Mouse (Mus musculus): Measurements from ENCODE around the gene Chka.
A peak's percentile ranks its signal among the peaks of the same experiment; 100 is the strongest.

Gene Chka

DNA sequence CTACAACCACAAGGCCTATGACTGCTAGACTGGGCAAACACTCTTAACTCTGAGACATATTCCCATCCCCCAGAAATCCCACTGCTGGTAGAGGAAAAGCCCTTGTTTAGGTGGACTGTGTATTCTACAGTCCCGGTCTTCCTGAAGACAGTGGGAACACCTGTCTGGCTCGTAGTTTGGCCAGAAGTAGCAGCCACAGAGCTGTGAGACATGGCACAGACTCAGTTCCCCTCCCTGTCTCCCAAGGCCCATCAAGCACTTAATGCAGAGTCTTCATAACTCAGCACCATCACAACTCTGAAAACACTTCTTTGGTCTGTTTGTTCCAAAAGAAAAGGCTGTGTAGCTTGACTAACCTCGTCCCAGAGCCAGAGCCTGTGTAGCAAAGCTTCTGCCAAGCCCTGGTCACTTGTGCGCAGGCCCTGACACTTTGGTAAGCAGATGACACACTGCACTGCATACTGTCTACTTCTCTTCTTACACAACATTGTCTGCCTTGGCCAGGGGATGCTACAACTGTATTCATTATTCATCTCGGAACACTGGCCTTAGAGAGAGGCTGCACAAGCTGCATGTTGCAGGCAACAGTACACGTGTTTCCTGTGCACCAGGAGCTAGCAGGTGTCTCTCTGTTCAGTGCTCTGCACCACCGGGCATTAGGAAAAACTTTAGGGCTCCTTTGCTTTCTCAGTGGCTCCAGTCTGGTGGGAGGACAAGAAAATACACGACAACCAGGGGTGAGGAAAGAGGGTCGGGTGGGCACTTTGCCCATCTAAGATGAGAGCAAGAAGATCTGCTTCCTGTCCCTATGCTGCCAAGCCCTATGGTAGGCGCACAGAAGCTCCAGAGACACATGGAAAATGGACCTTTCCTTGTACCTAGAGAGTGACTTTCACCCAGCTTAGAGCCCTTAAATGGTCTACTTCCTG, 4.6 kb upstream of the Chka start:
- no peak for DNase-seq (ENCODE audit: low spot score)

DNA sequence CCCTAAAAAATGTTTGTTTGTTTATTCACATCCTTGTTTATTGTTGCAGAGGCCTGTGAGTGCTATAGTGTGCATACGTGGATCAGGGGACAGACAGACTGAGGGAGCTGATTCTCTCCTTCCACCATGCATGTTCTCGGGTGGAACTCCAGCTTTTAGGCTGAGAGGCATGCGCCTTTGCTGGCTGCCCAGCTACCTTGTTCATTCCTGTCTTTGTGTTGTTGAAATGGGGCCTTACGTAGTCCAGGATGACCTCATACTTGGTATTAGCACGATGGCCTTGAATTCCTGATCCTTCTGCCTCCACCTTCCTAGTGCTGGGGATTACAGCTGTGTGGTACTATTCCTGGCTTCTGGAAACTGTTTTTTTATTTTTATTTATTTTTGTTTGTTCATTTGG, 3.9 kb upstream of the Chka start:
- DNase-seq (ENCODE audit: low spot score), result no peak

DNA sequence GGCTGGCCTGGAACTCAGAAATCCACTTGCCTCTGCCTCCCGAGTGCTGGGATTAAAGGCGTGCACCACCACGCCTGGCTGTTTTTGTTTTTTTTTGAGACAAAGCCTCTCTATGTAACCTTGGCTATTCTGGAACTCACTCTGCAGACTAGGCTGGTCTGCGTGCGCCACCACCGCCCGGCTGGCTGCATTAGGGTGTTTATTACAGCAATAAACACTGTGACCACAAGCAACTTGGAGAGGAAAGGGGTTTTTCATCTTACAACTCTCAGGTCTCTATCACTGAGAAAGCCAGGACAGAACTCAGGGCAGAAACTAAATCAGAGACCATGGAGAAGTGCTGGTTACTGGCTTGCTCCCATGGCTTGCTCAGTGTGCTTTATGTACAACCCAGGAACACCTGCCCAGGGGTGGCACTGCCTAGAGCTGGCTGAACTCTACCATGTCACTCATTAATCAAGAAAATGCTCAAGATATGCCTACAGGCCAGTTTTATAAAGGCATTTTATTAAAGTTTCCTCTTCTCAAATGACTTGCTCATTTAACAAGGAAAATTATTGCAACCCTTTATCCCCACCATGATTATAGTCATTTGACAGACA, 3.3 kb upstream of the Chka start:
- no peak for DNase-seq (ENCODE audit: low spot score)

DNA sequence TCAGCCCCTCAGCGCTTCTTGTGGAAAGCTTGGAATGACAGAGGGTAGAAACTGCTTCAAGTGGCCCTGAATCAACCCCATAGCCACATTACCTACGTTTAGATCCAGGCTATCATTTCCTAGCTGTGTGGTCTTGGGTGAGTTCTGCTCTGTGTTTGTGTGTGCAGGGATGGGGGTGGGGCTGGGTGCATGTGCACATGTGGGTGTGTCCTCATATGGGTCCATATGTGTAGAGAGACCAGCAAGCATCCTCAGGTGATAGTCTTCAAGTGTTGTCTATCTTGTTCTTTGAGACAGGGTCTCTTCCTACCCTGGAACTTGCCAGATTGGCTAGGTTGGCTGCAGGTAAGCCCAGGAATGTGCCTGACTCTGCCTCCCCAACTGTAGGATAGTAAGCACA, 2.3 kb upstream of the Chka start:
- no peak for DNase-seq (ENCODE audit: low spot score)

DNA sequence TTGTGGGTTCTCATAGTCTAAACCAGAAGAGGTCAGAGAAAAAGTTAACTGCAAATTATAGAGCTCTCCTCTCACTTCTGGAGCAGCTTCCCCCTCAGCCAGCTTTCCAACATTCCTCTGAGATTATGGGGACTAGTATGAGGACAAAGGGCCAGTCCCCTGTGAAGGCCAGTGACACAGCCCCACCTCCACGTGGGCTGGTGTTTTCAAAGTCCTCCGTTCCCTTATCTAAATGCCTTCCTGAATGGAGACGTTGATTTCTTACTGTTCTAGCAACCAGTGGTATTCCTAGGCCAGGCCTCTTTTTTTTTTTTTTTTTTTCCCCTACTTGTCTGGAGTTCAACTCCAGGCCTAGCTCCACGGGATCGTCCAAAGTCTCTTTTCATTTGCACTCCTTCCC, 1.5 kb upstream of the Chka start:
- no peak for DNase-seq (ENCODE audit: low spot score)

DNA sequence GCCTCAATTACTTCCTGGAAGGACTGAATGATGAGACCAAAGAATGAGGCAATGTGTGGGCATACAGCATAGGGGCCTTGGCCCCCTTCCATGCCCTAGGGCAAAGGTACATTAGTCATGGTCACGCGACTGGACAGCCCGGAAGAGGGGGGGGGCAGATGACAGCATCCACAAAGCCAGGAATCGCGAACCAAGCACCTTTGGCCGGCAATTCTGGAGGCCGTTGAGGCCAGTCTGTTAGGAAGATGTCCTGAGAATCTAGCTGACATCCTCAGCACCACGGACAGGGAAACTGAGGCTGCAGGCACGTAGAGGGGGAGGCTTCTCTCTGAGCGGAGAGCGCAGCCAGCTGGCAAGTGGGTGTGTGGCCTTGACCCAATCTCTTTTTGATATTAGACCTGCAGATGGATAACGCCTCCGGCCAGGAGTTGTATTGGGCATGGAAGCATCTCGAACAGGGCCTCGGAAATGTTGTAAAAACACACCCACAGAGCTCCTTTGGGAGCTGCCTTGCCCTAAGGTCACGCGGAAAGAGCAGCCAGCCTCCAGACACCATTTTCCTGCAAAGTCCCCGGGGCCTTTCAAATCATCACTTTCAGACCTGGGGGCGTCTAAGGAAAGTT, 615 bp upstream of the Chka start:
- peak; percentile 31 for DNase-seq (ENCODE audit: low spot score)

DNA sequence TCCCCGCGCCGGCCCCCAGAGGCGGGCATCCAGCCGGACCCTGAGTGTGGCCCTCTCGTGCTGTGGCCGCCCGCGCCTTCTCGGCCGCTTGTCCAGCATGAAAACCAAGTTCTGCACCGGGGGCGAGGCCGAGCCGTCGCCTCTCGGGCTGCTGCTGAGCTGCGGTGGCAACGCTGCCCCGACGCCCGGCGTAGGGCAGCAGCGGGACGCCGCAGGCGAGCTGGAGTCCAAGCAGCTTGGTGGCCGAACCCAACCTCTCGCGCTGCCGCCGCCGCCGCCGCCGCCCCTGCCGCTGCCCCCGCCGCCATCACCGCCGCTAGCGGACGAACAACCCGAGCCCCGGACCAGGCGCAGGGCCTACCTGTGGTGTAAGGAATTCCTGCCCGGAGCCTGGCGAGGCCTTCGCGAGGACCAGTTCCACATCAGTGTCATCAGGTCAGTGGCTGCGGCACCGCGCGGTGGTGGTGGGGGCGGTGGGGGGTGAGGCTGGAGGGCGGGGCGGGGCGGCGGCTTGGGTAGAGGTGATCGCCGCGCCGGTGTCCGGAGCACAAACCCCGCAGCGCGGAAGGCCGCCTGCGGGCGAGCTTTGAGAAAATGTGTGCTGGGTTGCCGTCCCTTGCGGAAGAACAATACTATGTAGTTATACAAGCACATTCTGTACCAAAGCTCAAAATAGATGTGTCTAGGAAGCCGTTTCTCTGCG, 557 bp downstream of the Chka start:
- DNase-seq (ENCODE audit: low spot score), result peak; percentile 14

DNA sequence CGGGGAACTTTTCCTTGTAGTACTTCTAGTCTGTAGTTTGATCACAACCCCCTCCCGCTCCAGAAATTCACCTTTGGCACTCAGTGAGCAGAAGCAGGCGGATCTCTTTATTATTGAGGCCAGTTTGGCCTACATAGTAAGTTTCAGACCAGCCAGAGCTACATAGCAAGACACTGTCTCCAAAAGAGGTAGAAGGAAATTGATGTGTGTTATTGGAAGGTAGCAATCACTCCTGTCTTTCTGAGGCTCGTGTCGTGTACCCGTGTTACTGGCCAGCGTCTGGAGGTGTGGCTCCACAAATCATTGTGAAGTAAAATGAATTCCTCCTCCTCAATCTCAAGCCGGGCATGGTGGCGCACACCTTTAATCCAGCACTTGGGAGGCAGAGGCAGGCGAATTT, 1.5 kb downstream of the Chka start:
- DNase-seq (ENCODE audit: low spot score), result no peak

DNA sequence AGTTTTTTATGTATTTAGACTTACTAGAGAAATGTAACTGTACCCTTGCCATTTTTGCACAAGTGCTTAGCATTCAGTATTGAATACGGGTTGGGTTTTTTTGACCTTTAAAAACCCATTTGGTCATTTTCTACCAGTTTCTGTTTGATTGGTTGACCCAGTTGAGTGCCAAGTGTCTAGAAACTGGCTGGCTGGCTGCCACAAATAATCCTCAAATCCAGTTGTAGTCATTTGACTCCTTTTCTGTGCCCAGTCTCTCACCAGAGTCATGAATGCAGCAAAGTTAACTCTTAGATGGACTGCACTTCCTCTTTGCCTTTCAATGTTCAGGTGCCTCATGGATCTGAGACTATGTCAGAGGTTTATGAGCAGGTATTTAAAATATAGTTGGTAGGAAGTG, 2.3 kb downstream of the Chka start:
- no peak for DNase-seq (ENCODE audit: low spot score)

DNA sequence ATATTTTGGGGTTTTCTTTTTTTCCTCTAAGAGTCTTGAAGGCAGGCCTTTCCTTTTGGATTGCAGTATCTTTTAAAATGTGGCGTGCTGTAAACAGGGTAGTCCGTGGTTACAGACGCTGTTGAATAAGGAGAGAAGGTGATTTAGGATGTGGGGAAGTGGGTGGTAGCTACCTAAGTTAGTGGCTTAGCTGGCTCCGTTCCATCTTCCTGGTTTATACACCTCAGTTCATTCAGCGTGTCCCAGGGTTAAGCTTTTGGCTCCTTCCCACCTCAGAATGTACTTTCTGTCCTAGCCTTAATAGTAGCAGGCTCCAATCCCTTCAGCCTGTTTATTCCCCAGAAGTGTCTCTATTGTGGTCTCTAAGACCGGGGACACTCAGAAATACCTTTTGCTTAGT, 3.5 kb downstream of the Chka start:
- DNase-seq (ENCODE audit: low spot score), result no peak

DNA sequence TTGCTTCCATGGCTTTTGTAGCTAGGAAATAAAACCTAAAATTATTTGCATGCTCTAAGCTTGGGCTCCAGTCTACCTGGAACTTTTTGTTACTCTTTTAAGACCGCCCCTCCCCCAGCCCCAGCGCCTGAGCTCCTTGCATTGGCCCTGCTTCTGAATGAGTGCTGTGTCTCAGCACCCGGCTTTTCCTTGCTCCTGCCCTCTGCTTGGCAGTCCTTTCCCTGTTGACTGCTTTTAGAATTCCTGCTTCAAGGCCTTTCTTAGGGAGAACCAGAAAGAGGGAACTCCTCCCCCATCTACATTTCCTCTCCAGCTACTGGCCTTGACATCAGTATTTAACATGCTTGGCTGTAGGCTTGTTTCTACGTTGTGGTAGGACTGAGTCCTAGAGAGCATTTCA, 4.0 kb downstream of the Chka start:
- no peak for DNase-seq (ENCODE audit: low spot score)

DNA sequence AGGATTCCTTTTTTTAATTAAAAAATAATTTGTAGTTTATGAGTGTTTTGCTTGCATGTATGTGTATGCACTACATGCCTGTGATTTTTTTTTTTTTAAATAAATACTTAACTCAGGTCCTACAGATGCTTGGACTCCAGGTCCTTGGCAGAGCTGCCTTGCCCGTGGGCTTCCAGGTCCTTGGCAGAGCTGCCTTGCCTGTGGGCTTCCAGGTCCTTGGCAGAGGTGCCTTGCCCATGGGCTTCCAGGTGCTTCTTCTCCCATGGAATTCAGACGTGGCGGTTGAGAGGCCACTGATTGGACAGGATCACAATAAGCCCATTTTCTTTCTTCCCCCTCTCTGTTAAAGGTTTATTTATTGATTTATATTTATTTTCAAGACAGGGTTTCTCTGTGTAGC, 5.6 kb downstream of the Chka start:
- no peak for DNase-seq (ENCODE audit: low spot score)

DNA sequence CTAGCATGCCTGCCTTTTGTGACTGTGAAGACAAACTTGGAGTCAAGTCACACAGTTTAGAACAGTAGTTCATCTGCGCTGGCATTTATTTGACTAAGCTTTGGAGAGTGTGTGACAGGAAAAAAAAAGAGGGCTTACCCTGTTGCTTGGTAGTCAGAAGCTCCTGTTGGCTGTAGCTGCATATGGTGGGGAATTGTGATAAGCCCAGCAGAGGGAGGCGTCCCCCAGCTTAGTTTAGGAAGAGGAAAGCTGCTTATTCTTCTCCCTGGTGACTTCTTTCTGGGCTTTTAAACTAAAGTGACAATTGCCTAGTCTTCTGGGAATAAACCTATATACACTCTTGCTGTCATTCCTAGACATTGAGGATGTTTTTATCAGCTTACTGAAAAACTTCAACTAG, 11.1 kb downstream of the Chka start:
- DNase-seq (ENCODE audit: low spot score), result no peak

DNA sequence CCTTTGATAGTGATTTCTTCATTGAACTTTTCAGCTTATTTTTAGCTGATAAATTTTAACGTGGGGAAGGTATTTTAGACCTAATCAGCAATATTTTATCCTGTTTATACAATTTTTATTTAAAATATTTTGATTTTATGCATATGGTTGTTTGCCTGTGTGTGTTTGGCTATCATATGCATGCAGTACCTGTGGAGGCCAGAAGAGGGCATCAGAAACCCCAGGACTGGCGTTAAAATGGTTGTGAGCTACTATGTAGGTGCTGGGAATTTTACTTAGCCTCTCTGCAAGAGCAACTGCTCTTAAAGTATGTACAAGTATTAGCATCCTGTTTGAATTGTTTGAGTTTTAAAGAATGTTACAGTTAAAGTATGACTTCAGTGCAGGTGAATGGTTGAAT, 13.4 kb downstream of the Chka start:
- DNase-seq (ENCODE audit: low spot score), result no peak

DNA sequence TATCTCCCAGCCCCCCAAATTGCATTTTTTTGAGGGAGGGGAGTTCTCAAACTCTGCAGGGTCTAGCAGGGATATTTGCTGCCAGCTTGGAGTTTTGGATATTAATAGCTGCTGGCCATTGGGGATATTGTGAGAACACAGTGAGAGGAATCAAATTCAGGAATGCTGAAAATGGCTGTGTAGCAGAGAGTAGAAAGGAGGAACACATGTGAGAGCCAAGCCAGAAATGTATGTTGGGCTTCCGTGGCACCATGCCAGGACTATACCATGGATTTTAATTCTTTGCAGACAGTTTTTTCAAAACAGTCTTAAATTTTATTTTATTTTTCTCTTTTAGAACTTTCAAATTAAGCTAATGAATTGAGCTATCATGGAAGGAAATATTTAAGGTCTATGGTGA, 16.7 kb downstream of the Chka start:
- no peak for DNase-seq (ENCODE audit: low spot score)

DNA sequence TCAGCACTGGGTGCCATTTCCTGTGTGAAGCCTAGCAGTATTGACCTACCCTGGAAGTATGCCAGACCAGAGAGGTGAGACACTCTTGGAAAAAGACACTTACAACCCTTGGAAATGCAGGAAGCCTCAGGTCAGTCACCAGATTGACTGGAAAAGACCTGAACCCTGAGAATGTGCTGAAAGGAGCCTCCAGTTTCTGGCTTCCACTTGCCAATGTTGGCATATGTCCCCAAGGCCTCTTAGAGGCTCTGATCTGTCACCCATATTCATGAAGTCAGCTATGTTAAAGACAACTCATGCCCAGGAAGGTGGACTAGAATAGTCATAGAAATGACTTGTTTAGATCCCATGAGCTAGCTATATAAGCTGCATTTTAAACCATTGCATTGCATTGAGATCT, 19.9 kb downstream of the Chka start:
- DNase-seq (ENCODE audit: low spot score), result no peak

DNA sequence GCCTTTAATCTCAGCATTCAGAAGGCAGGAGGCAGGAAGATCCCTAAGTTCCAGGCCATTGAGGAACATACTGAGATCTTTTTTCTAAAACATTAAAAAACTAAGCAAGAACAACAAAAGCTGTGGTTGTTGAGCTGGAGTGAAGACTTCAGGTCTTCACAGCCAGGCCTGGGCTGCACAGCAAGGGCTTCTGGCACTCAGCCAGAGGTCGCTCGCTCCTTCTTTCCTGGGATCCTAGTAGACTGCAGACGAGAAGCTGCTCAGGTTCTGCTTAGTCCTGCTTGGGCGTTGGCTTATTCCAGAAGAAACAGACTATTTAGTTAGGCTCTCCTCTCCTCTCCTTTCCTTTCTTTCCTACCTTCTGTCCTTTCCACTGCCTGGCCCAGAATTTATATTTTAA, 20.8 kb downstream of the Chka start:
- DNase-seq (ENCODE audit: low spot score), result no peak

DNA sequence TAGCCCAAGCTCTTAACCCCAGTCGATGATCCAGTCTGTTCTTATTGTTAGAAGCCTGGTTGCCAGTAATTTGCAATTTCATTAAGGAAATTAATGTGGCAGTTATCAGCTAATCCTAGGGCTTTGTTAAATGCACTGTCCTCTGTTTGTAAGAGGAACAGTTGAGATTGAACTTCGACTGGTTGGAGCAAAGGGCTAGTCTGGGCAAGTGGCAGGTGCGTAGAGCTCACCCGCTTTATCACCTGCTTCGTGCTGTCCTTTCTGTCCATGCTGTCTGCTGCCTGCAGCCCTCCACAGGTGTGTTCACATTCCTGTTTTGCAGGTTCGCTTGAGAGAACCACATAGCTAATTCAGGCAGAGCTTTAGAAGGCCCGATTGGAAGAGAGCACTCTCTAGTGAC, 23.5 kb downstream of the Chka start:
- DNase-seq (ENCODE audit: low spot score), result no peak

DNA sequence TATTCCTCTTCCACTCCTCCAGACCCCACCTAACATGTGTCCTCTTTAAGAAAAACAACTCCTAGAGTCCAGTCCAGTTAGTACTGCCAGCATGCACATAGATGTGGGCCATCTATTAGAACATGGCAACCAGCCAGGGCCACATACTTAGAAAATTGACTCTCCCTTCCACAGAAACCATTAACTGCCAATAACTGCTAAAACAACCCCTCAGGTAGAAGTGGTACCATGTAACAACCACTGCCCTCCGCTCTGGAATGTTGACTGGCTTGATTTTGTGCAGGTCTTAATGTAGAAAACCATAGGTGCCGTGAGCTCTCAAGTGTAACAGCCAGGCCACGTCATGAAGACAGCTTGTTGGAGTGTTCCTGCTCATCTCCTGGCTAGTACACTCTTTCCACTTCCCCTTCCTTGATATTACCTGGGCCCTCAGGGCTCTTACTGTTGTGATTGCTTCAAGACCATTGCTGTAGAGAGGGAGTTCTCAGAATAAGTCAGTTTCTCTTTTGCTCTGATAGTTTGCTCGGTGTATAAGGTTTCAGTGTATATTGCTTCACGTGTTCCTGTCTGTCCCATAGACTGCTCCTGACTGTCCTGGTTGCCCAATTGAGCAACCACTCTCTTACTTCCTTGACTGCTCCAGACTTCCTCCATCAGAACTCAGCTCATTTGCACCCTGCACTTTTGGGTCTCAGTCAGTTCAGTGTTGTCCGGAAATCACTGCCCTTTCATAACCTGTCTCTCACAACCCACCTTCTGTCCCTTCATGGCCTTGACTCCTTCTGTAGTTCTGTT, 28.7 kb downstream of the Chka start:
- DNase-seq (ENCODE audit: low spot score), result no peak

DNA sequence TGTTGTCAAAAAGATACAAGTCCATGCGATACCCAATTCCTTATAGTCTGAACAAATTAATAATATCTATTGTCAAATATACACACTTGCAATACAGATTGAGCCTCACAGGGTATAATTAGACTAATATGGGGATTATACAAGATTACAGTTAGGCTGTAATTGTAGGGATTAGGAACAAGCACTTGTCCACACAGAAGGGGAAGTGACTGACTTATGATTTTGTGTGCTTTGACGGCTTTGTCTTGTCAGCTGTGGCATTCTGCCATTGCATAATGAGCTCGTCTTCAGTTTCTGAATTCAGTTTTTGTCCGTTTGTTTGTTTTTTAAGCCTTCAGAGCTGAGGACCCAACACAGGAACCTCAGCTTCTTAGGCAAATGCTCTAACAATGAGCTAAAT, 30.6 kb downstream of the Chka start:
- DNase-seq (ENCODE audit: low spot score), result no peak

DNA sequence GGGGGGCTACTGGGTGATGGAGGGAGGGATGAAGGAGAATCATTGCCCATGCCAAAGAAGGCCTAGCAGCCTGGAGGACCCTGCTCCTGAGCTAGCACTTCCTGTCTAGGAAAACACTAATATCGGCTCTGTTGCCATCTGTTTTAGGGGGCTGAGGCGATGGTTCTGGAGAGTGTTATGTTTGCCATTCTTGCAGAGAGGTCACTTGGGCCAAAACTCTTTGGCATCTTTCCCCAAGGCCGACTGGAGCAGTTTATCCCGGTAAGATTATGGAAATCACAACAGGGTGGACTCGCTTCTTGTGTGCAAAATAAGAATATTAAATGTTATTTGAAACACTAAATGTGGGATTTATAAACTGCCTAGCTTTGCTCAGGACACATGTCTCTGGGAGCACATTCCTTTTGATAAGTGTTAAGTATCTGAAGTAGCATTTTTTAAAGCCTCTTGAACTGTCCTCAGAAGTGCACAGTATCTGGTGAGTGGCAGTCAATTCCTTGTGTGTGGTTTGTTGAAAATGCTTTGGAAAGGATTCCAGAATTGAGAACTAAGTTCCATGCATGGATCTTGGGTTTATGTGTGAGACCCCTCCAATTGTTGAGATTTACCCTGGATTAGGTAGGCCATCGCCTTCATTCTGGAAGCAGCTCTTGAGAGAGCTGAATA, 32.9 kb downstream of the Chka start:
- no peak for DNase-seq (ENCODE audit: low spot score)
